ENCODE assay signal across 8 mouse cellular contexts in the genomic region with DNA sequence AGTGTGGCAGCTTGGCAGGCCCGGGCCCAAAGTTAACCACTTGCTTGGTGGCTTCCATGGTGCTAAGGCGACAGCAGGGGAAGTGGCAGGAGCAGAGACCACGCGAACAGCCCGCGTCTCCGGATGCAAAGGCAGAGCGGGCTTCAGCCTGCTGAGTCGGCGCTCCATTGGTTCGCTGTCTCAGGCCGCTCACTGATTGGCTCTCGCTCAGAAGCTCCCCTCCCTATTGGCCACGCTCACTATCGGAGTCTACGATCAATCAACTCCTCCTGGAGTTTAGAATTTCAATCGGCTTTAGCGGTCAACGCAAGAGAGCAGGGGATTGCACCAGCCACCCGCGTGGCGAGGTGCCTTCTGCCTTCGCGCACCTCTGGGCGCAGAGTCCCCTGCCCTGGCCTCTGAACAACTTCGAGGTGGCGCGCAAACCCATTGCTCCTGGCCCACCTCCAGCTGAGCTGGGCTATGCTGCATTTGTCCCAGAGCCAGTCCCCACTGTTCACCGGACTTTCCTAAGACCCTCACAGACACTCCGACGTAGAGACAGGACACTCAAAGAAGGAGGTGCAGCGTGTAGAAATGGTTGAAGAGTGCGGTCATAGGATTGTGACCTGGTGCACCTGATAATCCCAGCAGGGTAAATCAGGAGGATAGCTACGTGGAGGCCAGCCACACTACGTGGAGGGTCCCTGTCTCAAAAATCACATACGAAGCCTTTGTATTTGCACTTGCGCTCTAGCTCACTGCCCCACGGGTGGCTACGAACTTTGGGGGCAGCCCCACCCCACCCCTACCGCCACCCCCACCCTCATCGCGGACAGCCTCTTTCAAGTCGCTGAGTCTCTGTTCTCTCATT. TPM values are rescaled to one million over a fixed set of nuclear protein-coding genes. Genes with fewer than 3 reads are reported as not detected.
A peak's percentile ranks its signal among the peaks of the same experiment; 100 is the strongest.
DNase-seq lines count a peak whose midpoint lies in the region; ATAC-seq lines count a peak whose summit lies in the region.

No protein-coding gene starts in this region.

- H3K27me3 ChIP-seq in embryonic facial prominence, embryonic 11.5 days (ENCODE audit: control insufficient read depth, insufficient read depth, low read length): no peaks in the 10 kb centered on the region
- peaks cover 7% of the 10 kb centered on the region; the same call in 1 of the 2 replicates for H3K27me3 ChIP-seq in limb, embryonic 10.5 days (ENCODE audit: low read depth, poor library complexity, severe bottlenecking)
- peaks cover 9% of the 10 kb centered on the region; the same call in 1 of the 2 replicates for H3K27me3 ChIP-seq in midbrain, embryonic 12.5 days

- WGBS in embryonic facial prominence, embryonic 11.5 days: 3% methylated on average over 43 of the region's 43 CpGs
- WGBS in limb, embryonic 10.5 days: 5% methylated on average over 43 of the region's 43 CpGs
- 1% methylated on average over 43 of the region's 43 CpGs for WGBS in midbrain, embryonic 12.5 days

- peak; percentile 98 for DNase-seq in 3T3-L1 (ENCODE audit: low read depth, low spot score)
- peak; percentile 89 for DNase-seq in adrenal gland, postnatal 25 days
- peak; percentile 95 for DNase-seq in embryonic facial prominence, embryonic 11.5 days (ENCODE audit: low spot score)
- peak; percentile 100 for DNase-seq in heart, adult 11 months
- DNase-seq in kidney, adult 11 months: peak; percentile 90
- DNase-seq in limb, embryonic 10.5 days (ENCODE audit: low spot score): peak; percentile 88
- peak; percentile 71 for DNase-seq in skeletal muscle tissue, adult 2 months (ENCODE audit: low read depth, low spot score)

- H3K9ac ChIP-seq in embryonic facial prominence, embryonic 11.5 days (replicated peaks; ENCODE audit: low read length): peak overlapping the region; percentile 72
- peak overlapping the region; percentile 71 for H3K9ac ChIP-seq in midbrain, embryonic 12.5 days (replicated peaks)

- H3K4me1 ChIP-seq in embryonic facial prominence, embryonic 11.5 days (ENCODE audit: control insufficient read depth, insufficient read depth, low read length): no peaks in the 10 kb centered on the region
- H3K4me1 ChIP-seq in limb, embryonic 10.5 days: peaks cover 24% of the 10 kb centered on the region
- H3K4me1 ChIP-seq in midbrain, embryonic 12.5 days: peaks cover 31% of the 10 kb centered on the region

- peak overlapping the region; percentile 47; the same call in 1 of the 2 replicates for H3K27ac ChIP-seq in embryonic facial prominence, embryonic 11.5 days (replicated peaks; ENCODE audit: low read depth, low read length)
- H3K27ac ChIP-seq in limb, embryonic 10.5 days: peak overlapping the region; percentile 86
- H3K27ac ChIP-seq in midbrain, embryonic 12.5 days (replicated peaks): peak overlapping the region; percentile 73

- H3K36me3 ChIP-seq in embryonic facial prominence, embryonic 11.5 days (replicated peaks; ENCODE audit: control insufficient read depth, insufficient read depth, low read depth, low read length): no peaks in the 10 kb centered on the region
- H3K36me3 ChIP-seq in limb, embryonic 10.5 days: peaks cover 6% of the 10 kb centered on the region
- no peaks in the 10 kb centered on the region for H3K36me3 ChIP-seq in midbrain, embryonic 12.5 days

- peak overlapping the region; percentile 73 for H3K4me3 ChIP-seq in embryonic facial prominence, embryonic 11.5 days (ENCODE audit: low read depth, low read length)
- H3K4me3 ChIP-seq in limb, embryonic 10.5 days: peak overlapping the region; percentile 75
- H3K4me3 ChIP-seq in midbrain, embryonic 12.5 days: peak overlapping the region; percentile 66

- ATAC-seq in embryonic facial prominence, embryonic 11.5 days (replicated peaks; ENCODE audit: insufficient number of reproducible peaks, low FRiP score, low TSS enrichment, low read depth): peak; percentile 99
- ATAC-seq in midbrain, embryonic 12.5 days (ENCODE audit: low FRiP score, low read depth): peak; percentile 98

- H3K4me2 ChIP-seq in embryonic facial prominence, embryonic 11.5 days (ENCODE audit: low read depth, low read length): peak overlapping the region; percentile 91
- peak overlapping the region; percentile 81 for H3K4me2 ChIP-seq in midbrain, embryonic 12.5 days (replicated peaks)

- H3K9me3 ChIP-seq in embryonic facial prominence, embryonic 11.5 days (replicated peaks; ENCODE audit: control insufficient read depth, low read length): no peaks in the 10 kb centered on the region
- no peaks in the 10 kb centered on the region for H3K9me3 ChIP-seq in limb, embryonic 10.5 days (replicated peaks)
- H3K9me3 ChIP-seq in midbrain, embryonic 12.5 days: no peaks in the 10 kb centered on the region

RNA-seq across cellular contexts. Expression of a gene that starts 22.0 kb away (rescaled TPM):
- total RNA-seq in adrenal gland, postnatal 25 days (2021): 64.9 and 81.4 TPM in 2 replicates
- polyA plus RNA-seq in embryonic facial prominence, embryonic 11.5 days (2014; fragmentation: Nextera tagmentation; extraction: Ambion mirVana): 96.1 and 106 TPM in 2 replicates
- 93.3 and 127 TPM in 2 replicates for polyA plus RNA-seq in limb, embryonic 10.5 days (2016; fragmentation: Nextera tagmentation; extraction: Ambion mirVana)
- polyA plus RNA-seq in midbrain, embryonic 12.5 days (2016; fragmentation: Nextera tagmentation; extraction: Ambion mirVana): 99.6 and 120 TPM in 2 replicates

RNA-seq across cellular contexts. Expression of a gene that starts 59.7 kb away (rescaled TPM):
- total RNA-seq in adrenal gland, postnatal 25 days (2021): 9.9 and 11.3 TPM in 2 replicates
- 48.9 and 49.4 TPM in 2 replicates for polyA plus RNA-seq in embryonic facial prominence, embryonic 11.5 days (2014; fragmentation: Nextera tagmentation; extraction: Ambion mirVana)
- polyA plus RNA-seq in limb, embryonic 10.5 days (2016; fragmentation: Nextera tagmentation; extraction: Ambion mirVana): 57.7 and 62.1 TPM in 2 replicates
- 49.6 and 54.8 TPM in 2 replicates for polyA plus RNA-seq in midbrain, embryonic 12.5 days (2016; fragmentation: Nextera tagmentation; extraction: Ambion mirVana)

Comparison
In these comparisons a context has a peak if more than half of its experiments do, and no peak if none do; other contexts are left out.
1. Peak in every context shown above with its lines: DNase-seq, ATAC-seq, H3K4me3 ChIP-seq and H3K27ac ChIP-seq.